9 mouse cellular contexts compared by ENCODE assay signal in the genomic region with DNA sequence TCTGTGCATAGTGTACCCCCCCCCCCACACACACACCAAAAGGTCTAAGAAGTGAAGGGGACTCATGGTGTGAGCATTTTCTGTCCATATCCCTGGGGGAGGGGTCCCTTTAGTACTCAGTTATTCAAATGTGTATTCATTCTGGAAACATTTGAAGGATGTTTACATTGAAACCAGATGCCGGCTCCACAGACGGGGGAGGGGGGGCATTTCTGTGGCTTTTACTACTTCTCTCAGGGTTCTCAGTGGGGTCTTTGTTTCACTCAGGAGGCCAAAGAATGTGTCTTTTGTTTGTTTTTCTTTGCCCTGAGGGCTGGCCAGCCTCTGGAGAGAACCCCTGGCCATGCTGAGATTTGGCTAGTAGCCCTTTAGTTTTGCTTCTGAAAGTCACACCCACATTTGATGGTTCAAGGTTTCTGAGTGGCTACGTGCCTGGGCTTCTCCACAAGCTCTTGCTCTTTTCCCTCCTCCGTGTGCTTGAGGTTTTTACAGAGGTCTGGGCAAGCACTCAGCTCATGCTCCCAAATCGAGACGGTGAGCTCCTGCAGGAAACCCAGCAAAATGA. TPM values are rescaled to one million over a fixed set of nuclear protein-coding genes. Genes with fewer than 3 reads are reported as not detected.
DNase-seq lines count a peak whose midpoint lies in the region; ATAC-seq and TF ChIP-seq lines count a peak whose summit lies in the region.
"Had no signal": no experiment of that assay in that cellular context is flagged by ENCODE, and none has a peak within 500 bp of the region (broad histone marks: within the 10 kb centered on the region; RNA-seq: fewer than 3 reads in every experiment).

No protein-coding gene starts in this region.

- intact Hi-C loops in heart, postnatal 14 days (cut with DNase I) = no loop called here

- peak overlapping the region; percentile 65 for H3K27ac ChIP-seq in heart, embryonic 11.5 days (ENCODE audit: low read depth, low read length)
- H3K27ac ChIP-seq in midbrain, postnatal 0 days (ENCODE audit: low read depth, low read length) = no peak overlapping the region
- no peak overlapping the region for H3K27ac ChIP-seq in thymus, adult 2 months (ENCODE audit: control insufficient read depth, insufficient read depth, low read length)

- TF ChIP-seq CTCF in midbrain, postnatal 0 days (IDR thresholded peaks at IDR 0.05) = no peak
- TF ChIP-seq CTCF in thymus, adult 2 months (IDR thresholded peaks at IDR 0.05; ENCODE audit: borderline replicate concordance, control insufficient read depth, extremely low read depth, insufficient read depth, low read length, poor library complexity) = no peak

- no peak overlapping the region for H3K9ac ChIP-seq in heart, embryonic 11.5 days (ENCODE audit: low read depth, low read length)
- no peak overlapping the region for H3K9ac ChIP-seq in midbrain, postnatal 0 days (replicated peaks; ENCODE audit: low read length, poor library complexity, severe bottlenecking)

- peaks cover 13% of the 10 kb centered on the region for H3K4me1 ChIP-seq in heart, embryonic 11.5 days (ENCODE audit: control insufficient read depth, insufficient read depth, low read length)
- H3K4me1 ChIP-seq in midbrain, postnatal 0 days (ENCODE audit: insufficient read depth, low read length) = no peaks in the 10 kb centered on the region
- H3K4me1 ChIP-seq in thymus, adult 2 months (replicated peaks; ENCODE audit: control insufficient read depth, insufficient read depth, low read length) = no peaks in the 10 kb centered on the region

- TF ChIP-seq POLR2A in thymus, adult 2 months (IDR thresholded peaks at IDR 0.05; ENCODE audit: control insufficient read depth, extremely low read depth, insufficient read depth, low read length, poor library complexity) = no peak

- H3K4me2 ChIP-seq in heart, embryonic 11.5 days = no peak overlapping the region
- no peak overlapping the region for H3K4me2 ChIP-seq in midbrain, postnatal 0 days (ENCODE audit: low read depth, low read length, poor library complexity, severe bottlenecking)

- no peak for ATAC-seq in heart, embryonic 11.5 days (replicated peaks; ENCODE audit: insufficient number of reproducible peaks, low FRiP score, low TSS enrichment)
- no peak for ATAC-seq in midbrain, postnatal 0 days (ENCODE audit: low FRiP score)

- DNase-seq in heart, postnatal 14 days = no peak
- peak; percentile 21 for DNase-seq in urinary bladder, adult 2 months (ENCODE audit: low spot score)
- DNase-seq in urinary bladder, postnatal 14 days (ENCODE audit: low spot score) = no peak
- peak; percentile 63 for DNase-seq in hindlimb bud, embryonic 11.5 days (ENCODE audit: extremely low spot score, low read depth, low spot score)
- peak; percentile 46 for DNase-seq in midbrain, postnatal 0 days (ENCODE audit: low spot score)
- DNase-seq in thymus, adult 2 months = no peak
- no peak for DNase-seq in c-Kit-positive CD71-positive TER-119-positive erythroid progenitor cells, embryonic 14.5 days (ENCODE audit: low spot score)

- H3K9me3 ChIP-seq in heart, embryonic 11.5 days (replicated peaks; ENCODE audit: control insufficient read depth, low read length) = no peaks in the 10 kb centered on the region
- no peaks in the 10 kb centered on the region for H3K9me3 ChIP-seq in midbrain, postnatal 0 days (ENCODE audit: low read length)

- H3K4me3 ChIP-seq in heart, embryonic 11.5 days (ENCODE audit: low read depth, low read length) = no peak overlapping the region
- no peak overlapping the region for H3K4me3 ChIP-seq in midbrain, postnatal 0 days (ENCODE audit: low read depth, low read length)
- no peak overlapping the region for H3K4me3 ChIP-seq in thymus, adult 2 months (ENCODE audit: control insufficient read depth, insufficient read depth, low read length)

- 13% methylated on average over 6 of the region's 6 CpGs for WGBS in heart, embryonic 11.5 days (ENCODE audit: insufficient replicate concordance)
- WGBS in midbrain, postnatal 0 days = 13% methylated on average over 6 of the region's 6 CpGs
- WGBS in thymus, adult 2 months = 25% methylated on average over 6 of the region's 6 CpGs

- H3K27me3 ChIP-seq in heart, embryonic 11.5 days (ENCODE audit: control insufficient read depth, insufficient read depth, low read length) = no peaks in the 10 kb centered on the region
- H3K27me3 ChIP-seq in midbrain, postnatal 0 days (ENCODE audit: insufficient read depth, low read length) = no peaks in the 10 kb centered on the region
- no peaks in the 10 kb centered on the region for H3K27me3 ChIP-seq in thymus, adult 2 months (ENCODE audit: control insufficient read depth, insufficient read depth, low read length)

- no peaks in the 10 kb centered on the region for H3K36me3 ChIP-seq in heart, embryonic 11.5 days (ENCODE audit: control insufficient read depth, insufficient read depth, low read length)
- H3K36me3 ChIP-seq in midbrain, postnatal 0 days (ENCODE audit: insufficient read depth, low read length) = no peaks in the 10 kb centered on the region
- no peaks in the 10 kb centered on the region for H3K36me3 ChIP-seq in thymus, adult 2 months (ENCODE audit: control insufficient read depth, insufficient read depth, low read length)
- H3K36me3 ChIP-seq: G1E had no signal

RNA-seq across cellular contexts. Expression of a gene that starts 24.2 kb away (rescaled TPM):
- 46.0 and 64.7 TPM in 2 replicates for polyA plus RNA-seq in heart, embryonic 11.5 days (2014; fragmentation: Nextera tagmentation; extraction: Ambion mirVana)
- 10 to 100 TPM; 40.0 to 46.5 TPM for total RNA-seq in heart, postnatal 14 days (2021)
- polyA plus RNA-seq in urinary bladder, adult 2 months (2012; rRNA removed) = 3.6 and 6.4 TPM in 2 replicates
- 6.0 and 8.4 TPM in 2 replicates for total RNA-seq in midbrain, postnatal 0 days (2014; rRNA removed)
- polyA plus RNA-seq in midbrain, postnatal 0 days (2015; fragmentation: Nextera tagmentation; extraction: Ambion mirVana) = 11.9 and 13.5 TPM in 2 replicates
- 0.20 and 0.38 TPM in 2 replicates for polyA plus RNA-seq in thymus, adult 2 months (2012; rRNA removed)
- total RNA-seq: G1E had no signal
- polyA plus RNA-seq: G1E had no signal

Comparison
In these comparisons a context has a peak if more than half of its experiments do, and no peak if none do; other contexts are left out.
1. DNase-seq: peak in urinary bladder, adult 2 months (single experiment), hindlimb bud, embryonic 11.5 days (single experiment) and midbrain, postnatal 0 days (single experiment); none in heart, postnatal 14 days (0 of 2), urinary bladder, postnatal 14 days (single experiment), thymus, adult 2 months (single experiment) and c-Kit-positive CD71-positive TER-119-positive erythroid progenitor cells, embryonic 14.5 days (single experiment).